Mouse (Mus musculus) cerebellum, postnatal 4 days (tissue): Measurements from ENCODE around the gene Lrmda.

Experiments
- DNase-seq, 2 experiments: peaks; one replicate each; pipeline ENCODE4 v3.0.0; 2022; ENCODE audit warnings: low spot score in 2 of 2, mixed read lengths in 1 of 2

Lrmda gene

DNA sequence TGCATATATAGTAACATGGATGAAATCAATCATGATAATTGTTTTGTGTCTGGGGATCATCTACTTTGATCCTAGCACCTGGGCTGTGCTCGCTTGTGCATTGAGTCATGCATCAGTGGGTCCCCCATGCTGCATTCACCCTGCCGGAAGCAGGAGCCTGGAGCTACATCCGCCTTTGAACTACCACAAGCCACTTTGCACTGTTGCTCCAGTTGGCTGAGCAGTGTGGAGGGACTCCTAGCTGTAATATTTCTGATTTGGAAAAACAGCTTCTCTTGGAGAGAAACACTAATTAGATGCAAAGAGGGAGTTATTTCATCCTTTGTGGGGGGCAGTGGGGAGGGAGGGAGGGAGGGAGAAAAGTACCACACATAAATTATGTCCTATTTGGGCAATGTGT lies 220.8 kb downstream of the Lrmda start:
- no peak for DNase-seq

DNA sequence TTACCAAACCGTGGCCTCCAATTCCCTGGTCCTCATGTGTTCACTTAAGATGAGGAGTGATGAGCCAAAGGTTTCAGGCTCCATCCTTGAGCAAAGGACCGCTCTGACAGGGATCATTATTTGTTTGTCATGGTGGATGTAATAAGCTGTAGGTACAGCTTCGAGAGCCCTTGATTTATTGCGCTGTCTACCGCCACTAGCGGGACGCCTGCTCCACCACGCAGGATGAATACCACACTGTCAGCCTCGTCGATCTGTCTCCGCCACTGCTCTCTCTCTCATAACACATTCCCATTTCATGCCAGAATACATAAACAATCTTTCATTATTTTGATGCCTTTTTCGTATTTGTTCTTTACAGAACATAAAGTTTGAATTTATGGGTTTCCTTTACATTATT lies 235.9 kb downstream of the Lrmda start:
- DNase-seq: no peak

DNA sequence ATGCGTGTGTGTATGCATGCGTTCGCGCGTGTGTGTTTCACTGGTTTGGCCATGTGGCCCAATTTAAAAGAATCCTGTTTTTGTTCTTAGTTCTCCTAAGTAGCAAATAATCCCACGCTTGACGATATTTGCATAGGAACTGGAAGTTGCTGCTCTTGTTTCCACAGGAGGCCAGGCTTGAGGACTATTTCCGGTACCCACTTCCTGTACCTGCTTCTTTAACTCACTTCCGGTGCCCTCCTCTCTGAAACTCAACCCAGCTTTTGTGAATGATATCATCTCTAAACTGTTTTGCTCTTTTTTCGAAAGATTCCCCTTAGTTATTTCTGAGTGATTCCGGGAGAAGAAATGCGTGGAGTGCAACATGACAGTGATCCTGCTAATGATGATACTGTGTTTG lies 236.8 kb downstream of the Lrmda start:
- no peak for DNase-seq

DNA sequence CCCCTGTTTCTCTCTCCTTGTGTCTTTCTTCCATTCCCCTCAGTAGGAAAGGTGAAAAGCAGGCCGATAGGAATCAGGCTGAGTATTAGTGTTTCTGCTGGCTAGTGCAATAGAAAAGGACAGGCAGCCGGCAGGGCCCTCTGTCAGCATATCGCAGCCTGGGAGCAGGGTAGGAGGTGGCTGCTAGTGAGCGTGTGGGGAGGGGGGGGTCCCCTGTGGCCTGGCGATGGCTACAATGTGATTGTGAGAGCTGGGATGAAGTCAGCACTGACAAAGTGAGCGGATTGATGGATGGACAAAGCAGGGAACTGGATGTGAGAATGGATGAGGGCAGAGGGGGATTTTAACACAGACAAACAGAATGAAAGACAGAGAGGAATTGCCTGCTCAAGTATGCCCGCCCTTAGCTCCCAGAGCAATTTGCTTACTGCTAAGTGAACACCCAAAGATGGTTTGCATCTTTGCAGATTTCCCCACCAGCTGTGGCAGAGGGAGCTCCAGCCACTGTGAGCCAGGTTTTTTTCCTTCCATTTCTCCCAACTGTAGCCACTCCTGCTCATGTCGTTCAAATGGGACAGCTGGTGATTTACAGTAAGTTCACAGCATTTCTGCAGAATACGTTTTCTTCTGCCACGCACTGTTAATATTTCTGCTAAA lies 240.0 kb downstream of the Lrmda start:
- no peak for DNase-seq

DNA sequence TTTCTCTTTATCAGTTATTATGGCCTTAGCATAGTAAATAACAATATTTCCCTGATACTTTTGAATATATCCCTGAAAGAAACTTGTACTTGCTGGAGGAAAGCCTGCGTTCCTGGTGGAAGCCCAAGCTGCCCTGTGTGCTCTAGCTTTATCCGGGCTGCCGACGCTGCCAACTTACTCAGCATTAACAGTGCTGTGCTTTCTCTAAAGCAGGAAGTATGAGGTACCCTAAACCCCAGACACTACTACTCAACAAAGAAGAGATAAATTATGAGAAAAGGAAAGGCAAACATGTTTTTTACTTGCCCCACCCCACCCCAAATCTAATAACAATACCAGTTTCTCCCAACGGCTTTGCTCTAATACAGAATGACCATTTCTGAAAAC lies 240.5 kb downstream of the Lrmda start:
- no peak for DNase-seq

DNA sequence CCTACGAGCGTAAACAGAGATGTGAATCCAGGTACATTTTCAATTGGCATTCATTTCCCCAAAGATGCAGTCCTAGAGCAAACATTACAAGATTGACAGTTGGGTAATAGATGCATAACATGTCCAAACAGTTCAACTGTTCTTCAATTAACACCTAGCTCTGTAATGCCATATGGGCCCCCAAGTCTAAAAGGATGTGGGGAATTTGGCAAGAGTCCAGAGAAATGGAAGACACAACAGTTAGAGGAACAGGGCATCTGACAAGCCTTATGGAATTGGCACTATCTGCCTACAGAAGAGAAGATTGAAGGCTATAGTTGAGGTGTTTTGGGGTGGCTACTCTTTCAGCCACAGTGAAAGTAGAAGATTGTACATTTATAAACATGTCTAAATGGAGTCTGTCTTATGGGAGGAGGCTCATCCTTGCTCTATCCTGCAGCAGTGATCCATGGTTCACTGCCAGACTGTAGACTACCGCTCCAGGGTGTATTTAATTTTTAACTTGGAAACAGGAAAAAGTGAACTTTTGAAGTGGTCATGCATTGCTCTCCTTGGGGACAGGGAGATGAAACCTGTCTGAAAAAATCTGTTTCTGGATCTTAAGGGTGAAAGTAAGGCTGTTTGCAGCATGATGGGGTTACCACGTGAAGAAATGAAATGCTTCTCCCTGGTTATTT lies 245.9 kb downstream of the Lrmda start:
- DNase-seq: no peak

DNA sequence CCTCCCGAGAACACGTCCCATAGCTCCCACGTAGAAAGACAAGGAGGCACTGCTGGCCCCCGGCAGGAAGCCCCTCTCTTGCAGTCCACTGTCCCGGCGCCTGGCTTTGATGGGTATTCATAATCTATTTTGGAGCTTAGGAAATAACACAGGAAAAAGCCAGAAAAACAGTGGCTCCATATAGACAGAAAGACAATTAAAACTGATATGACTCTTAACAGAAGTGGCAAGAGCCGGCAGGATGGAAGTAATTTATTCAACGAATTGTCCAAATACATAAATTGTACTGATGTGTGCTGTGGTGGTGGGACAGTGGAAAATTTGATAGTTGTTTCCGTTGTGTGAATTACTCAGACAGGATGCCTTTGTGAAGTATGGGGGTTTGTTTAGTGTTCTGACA lies 250.3 kb downstream of the Lrmda start:
- DNase-seq: no peak

DNA sequence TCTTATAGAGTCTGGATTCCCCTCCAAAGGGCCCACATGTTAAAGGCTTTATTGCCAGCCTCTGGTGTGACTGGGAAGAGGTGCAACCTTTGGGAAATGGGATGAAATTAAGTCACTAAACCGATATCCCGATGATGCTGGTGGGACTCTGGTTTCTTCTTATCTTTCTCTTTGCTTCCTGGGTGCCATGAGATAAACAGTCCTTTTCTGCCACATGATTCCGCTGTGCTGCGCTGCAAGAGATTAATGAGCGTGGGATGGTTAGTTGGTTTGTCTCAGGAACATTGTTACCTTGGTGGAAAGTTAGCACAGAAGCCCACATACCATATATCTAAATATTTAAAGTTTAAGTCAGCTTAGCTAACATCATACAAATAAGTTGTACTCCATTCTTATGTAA lies 258.5 kb downstream of the Lrmda start:
- no peak for DNase-seq

DNA sequence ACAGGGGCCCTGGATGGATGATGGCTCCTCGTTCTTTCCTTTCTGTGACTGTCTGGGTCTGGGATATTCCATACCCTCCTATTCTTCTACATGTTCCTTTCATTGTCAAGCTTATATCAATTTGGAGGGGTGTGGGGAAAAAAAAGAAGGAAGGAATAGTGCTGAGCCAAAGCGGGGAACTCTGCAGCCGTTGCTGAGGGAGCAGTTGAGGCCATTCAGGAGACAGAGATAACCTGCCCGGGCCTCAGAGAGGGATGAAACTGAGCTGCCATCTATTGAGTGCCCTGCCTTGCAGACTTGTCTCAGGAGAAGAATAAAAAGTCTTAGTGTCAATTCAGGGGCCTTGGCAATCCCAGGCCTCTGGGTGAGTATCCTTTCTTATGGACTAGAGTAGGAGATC lies 260.1 kb downstream of the Lrmda start:
- no peak for DNase-seq

DNA sequence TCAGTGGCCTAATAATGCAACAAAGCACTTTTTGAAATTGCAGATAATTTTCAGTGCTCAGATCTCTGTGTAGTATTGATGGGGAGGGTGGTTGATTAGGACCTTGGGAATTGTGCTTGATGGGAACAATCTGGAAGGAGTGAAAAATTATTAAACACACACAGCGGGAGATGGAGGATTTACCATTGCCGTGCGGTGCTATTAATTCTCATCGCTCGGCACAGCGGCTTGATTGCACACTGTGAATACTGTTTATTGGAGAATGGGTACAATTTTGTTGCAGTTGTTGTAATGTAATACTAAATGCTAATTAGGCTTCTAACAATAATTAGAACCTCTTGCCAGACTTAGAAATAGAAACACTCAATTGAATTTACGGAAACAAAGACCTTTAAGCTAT lies 262.1 kb downstream of the Lrmda start:
- no peak for DNase-seq

DNA sequence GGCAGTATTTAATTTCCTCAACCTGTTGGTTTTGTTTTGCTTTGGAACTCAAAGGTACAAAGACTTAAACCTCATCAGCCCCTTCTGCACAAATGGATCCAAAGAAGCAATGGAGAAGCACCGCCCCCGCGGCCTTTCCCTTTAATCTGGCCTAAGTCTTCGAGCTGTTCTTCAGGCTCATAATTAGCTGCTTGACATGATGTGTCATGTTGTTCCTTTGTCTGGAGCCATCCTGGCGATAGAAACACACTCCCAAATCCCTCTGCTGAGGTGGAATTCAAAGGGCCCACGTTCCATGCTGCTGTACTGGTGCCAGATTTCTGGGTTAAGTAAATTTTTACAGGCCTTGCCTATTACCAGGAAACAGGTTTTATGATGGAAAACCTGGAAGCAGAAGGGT lies 263.3 kb downstream of the Lrmda start:
- no peak for DNase-seq

DNA sequence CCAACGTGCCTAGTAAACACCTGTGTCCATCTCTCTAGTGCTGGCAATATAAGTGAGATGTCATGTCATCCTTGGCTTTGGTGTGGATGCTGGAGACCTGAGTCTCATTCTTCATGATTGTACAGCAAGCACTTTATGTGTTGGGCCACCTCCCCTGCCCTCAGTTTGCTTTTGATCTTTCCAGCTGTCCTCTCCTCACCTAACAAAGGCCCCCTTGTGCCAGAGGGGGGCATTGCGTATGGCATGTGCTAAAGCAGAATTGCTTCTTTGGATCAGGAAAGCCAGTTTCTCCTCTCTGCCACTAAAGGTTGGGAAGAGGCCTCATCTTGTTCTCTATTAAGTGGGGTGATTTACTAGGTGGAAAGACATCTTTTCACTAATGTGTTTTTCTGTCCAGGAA lies 264.2 kb downstream of the Lrmda start:
- no peak for DNase-seq

DNA sequence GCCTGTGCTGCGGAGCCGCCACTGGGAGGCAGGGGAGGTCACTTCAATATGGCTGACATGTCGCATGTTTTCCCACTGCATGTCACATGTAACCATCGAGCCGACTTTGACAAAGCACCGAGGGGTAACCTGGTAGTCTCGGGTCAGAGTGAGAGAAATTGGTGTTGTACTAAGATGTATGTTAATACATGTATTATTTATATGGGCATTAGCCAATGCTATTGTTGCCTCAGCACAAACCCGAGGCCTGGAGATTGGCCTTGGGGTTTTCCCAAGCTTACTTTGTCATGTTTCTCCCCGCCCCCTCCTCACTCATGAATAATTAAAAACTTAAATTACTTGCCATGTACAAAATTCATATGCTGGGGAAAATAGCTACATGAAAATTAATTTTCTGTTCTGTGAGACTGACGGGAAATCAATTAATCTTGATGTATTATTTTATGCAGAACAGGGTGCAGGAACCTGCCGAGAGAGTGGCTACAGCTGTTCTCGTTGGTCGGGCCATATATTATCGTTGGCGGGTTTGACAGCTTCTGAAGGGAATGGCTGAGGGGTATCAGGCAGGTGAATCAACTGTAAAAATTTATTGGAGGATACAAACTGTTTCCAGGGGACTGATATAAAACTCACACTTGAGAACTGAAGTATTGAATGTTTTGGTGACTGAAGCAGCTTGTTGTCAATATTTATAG lies 265.5 kb downstream of the Lrmda start:
- no peak for DNase-seq

DNA sequence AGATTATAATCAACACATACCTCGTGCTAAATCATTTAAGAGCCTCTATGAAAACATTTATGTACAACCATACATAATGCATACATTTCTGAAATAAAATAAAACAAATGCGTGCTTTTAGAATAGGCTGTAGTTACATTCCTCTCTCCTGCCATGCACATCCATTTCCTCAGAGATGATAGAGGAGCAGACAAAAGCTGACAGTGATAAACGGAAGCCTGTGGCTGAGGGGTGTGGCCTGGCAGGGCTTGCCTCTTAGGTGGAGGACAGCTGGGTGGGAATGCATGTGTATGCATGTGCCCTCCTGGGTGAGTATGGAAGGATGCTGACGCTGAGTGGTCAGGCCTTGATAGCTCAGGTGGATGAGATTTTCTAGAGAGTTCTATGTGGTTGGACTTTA lies 266.3 kb downstream of the Lrmda start:
- DNase-seq: no peak

DNA sequence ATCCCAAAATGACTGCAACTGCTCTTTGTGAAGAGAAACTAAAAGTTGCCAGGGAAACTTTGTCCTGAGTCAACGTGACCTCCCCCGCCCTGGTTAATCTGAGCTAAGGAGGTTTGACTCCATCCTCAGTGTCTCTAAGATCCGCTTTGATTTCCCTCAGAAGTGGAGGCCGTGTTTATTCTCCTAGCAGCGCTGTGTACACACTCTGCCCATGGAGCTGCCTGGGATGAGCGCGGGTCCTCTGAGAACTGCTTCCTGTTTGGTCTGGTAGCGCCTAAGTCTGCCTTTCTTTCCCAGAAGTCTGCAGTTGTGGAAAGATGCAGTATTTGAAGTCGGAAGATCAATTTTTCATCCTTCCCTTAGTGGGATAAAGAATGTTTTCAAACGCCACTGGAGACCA lies 268.7 kb downstream of the Lrmda start:
- DNase-seq: no peak

DNA sequence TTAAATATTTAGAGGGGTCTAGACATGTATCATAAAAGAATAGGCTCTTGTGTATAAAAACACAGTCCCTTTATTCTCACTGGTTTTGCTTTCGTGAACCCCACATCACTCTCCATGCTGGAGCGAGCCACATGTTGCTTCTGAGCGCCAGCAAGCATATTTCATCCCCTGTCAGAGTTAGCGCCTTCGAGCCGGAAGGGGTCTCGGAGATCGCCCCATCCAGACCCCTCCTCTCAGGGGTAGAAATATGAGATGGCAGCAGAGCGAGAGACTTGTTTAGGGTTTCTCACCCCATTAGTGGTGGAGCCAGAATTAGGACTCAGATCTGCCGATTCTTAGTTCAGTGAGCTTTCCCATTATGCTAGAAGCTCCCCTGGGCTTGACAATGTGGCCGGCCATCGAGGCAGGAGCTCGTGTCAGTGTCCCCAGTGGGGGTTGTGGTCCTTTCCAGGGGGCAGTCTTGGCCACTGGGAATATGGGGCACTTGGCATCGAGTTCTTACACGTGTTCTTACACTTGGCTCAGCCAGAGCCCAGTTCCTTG lies 269.9 kb downstream of the Lrmda start:
- no peak for DNase-seq

DNA sequence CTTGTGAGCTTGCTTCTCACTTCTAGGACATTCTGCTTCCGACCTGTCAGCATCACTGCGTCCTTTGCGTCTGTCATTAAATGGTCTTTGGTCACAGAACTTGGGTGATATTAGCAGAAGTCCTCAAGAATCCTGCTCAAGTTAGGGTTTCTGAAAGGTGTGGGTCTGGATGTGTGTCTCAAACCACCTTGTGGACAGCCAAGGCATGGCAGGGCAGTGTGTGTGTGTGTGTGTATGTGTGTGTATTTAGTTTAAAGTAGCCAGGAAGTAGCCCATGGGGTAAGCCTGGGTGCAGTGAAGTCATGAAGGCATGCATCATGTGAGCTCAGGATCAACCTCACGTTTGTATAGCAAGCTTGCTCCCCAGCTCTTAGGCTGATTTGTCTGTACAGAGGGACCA lies 274.9 kb downstream of the Lrmda start:
- DNase-seq: no peak

DNA sequence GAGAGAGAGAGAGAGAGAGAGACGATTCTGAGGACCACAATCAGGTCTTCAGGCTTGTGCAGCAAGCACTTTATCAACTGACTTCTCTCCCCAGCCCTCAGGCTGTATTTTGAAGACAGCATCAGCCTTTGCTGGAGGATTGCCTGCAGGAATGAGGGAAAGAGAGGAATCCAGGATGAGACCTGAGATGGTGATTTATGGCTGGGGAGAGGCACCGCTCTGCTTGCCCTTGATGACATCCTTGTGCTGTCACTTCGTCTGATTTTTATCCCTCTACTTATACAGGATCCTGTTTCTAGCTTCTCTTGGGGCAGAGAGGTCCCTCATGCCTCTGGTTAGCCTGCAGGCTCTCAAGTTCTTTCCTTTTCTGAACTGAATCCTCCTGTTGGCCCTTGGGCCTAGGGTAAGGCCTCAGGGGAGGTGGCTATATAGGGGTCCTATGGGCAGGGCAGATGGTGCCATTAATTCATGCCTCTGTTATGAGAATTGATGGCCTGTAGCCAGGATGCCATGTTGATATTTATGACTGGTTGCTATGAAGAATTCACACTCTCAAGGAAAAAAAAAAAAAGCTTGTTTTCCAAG lies 277.2 kb downstream of the Lrmda start:
- DNase-seq: no peak

DNA sequence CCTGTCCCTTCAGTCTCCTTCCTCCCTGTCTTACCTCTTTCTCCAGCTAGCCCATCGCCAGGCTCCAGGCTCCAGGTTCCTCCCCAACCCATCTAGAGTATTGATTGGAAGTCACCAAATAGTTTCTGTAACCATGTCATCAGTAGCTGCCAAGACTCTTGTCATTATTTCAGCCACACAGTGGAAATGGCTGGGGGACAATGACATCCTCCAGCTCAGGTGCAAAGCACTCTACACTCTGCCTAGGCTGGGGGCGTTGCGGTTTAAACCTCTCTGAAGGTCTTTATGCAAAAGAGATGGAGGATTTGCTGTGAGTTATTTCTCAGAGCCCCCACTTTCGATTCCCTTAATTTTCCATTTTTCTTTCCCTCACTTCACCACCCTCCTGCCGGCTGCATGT lies 287.2 kb downstream of the Lrmda start:
- no peak for DNase-seq

DNA sequence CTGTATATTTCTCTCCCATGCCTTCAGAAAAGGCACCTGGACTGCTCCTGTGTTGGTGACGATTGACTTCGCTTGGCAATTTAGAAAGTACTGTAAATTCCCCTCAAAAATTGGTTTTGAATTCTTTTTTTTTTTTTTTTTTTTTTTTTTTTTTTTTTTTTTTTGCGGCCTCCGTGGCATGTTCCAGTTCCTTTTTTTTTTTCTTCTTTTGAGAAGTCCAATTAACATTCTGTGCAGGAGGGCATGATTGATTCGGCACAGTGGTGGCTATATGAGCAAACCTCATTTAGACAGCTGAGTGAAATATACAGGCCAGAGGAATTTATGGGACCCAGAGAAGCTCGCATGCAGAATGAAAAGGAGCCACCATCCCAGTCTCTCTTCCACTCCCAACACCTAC lies 288.5 kb downstream of the Lrmda start:
- no peak for DNase-seq

DNA sequence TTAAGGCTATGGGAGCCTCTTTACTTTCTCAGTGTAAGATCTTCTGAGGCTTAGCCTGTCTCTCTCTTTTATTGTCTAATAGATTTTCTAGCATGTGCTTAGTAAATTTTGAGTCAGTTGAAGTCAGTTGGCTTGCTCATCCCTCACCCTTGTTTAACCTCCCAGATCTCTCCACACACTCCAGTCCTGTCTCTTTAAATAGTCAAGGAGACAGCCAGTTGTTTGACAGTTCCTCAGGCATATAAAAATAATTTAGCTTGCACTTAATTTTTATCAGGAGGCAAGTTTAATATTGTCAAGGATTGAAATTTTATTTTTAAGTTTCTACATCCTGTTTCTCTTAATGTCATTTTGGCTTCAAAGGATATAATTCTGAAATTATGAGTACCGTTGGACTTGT lies 303.5 kb downstream of the Lrmda start:
- no peak for DNase-seq

DNA sequence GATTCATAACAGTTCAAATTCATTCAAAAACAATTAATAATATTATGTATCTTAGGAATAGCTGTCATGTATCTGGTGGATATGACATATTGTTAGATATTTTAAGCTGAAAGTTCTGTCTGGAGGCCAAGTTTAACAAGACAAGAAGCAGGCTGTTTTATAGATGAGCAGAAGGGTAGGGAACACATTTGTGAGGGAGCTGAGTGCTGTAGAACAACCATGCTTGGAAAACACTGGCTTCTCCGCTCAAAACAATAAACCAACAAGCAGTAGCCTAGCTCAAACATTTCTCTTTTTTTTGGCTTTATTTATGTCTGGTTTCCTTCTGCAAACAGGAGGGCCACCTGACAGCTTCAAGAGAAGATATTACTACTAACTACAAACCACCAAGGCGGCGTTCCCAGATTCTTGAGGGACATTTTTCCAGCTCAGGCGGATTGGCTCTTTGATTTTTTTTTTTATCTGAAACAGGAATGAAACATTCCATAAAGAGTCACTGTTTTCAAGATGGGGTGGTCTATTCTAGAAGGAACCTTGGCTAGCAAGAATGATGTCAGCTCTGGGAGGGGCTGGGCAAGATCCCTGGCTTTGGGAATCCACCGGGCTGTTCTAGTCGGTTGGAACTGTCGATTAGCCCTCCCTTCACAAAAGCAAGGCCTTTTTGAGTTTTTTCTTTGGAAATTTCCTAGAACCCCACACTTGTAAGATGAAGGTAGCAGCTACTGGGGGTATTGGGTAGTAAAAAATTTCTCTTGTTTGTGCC lies 304.2 kb downstream of the Lrmda start:
- no peak for DNase-seq
